ENCODE assay signal across 24 mouse cellular contexts in the genomic region with DNA sequence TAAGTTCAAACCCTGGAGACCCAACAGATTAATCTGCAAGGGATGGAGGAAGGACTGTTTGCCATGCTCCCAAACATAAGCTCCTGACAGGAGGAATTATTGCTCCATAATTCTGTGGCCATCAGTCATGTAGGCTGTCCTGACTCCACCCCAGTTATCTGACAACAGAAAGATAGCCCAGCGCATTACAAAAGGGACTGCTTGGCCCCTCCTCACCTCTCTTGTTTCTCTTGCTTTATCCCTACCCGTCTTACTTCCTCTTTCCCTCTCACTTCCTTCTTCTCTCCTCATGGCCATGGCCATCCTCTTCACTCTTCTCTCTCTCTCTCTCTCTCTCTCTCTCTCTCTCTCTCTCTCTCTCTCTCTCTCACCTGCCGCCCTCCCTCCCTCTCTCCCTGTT.
A peak's percentile ranks its signal among the peaks of the same experiment; 100 is the strongest.
DNase-seq lines count a peak whose midpoint lies in the region; ATAC-seq lines count a peak whose summit lies in the region.
"Had no signal": no experiment of that assay in that cellular context is flagged by ENCODE, and none has a peak within 500 bp of the region (broad histone marks: within the 10 kb centered on the region; RNA-seq: fewer than 3 reads in every experiment).

No protein-coding gene starts in this region.

- WGBS in forebrain, embryonic 15.5 days = 92% methylated on average over 3 of the region's 3 CpGs

- intact Hi-C loops in heart, postnatal 10 days (cut with DNase I) = no loop called here

- no peaks in the 10 kb centered on the region for H3K36me3 ChIP-seq in forebrain, embryonic 15.5 days
- H3K36me3 ChIP-seq: embryonic facial prominence, embryonic 13.5 days; embryonic facial prominence, embryonic 15.5 days; forebrain, embryonic 10.5 days; forebrain, embryonic 12.5 days had no signal

- no peaks in the 10 kb centered on the region for H3K4me1 ChIP-seq in forebrain, embryonic 15.5 days
- H3K4me1 ChIP-seq: embryonic facial prominence, embryonic 13.5 days; embryonic facial prominence, embryonic 15.5 days; forebrain, embryonic 10.5 days; forebrain, embryonic 12.5 days had no signal

- no peaks in the 10 kb centered on the region for H3K27me3 ChIP-seq in forebrain, embryonic 15.5 days
- H3K27me3 ChIP-seq: embryonic facial prominence, embryonic 13.5 days; embryonic facial prominence, embryonic 15.5 days; forebrain, embryonic 12.5 days had no signal

- H3K4me2 ChIP-seq in forebrain, embryonic 15.5 days (replicated peaks) = no peak overlapping the region
- H3K4me2 ChIP-seq: embryonic facial prominence, embryonic 13.5 days; embryonic facial prominence, embryonic 15.5 days; forebrain, embryonic 12.5 days had no signal

- DNase-seq in heart, adult 11 months = peak; percentile 74
- no peak for DNase-seq in heart, postnatal 10 days
- peak; percentile 59 for DNase-seq in MEL-GATA-1-ER (ENCODE audit: extremely low read depth, low read depth)
- no peak for DNase-seq in ovary, adult 18-20 months (ENCODE audit: low spot score)
- DNase-seq in kidney, postnatal 36 days = no peak
- DNase-seq: adrenal gland, adult 2 months; adrenal gland, postnatal 10 days; adrenal gland, postnatal 25 days; cerebellum, adult 11 months; cerebellum, adult 18-20 months; cerebellum, adult 8-10 months; cerebellum, adult 9-11 months; cerebellum, postnatal 14 days; cerebellum, postnatal 36 days; forebrain, postnatal 0 days had no signal

- H3K27ac ChIP-seq in forebrain, embryonic 15.5 days (replicated peaks) = no peak overlapping the region
- H3K27ac ChIP-seq: embryonic facial prominence, embryonic 13.5 days; embryonic facial prominence, embryonic 15.5 days; forebrain, embryonic 10.5 days; forebrain, embryonic 12.5 days had no signal

- H3K4me3 ChIP-seq in forebrain, embryonic 15.5 days = no peak overlapping the region
- H3K4me3 ChIP-seq: embryonic facial prominence, embryonic 13.5 days; embryonic facial prominence, embryonic 15.5 days; erythroblast, embryonic 14.5 days; forebrain, embryonic 10.5 days; forebrain, embryonic 12.5 days had no signal

- peak; percentile 97 for ATAC-seq in granulocyte monocyte progenitor cell, adult 5-6 weeks (replicated peaks; ENCODE audit: poor library complexity, severe bottlenecking)
- peak; percentile 98 for ATAC-seq in megakaryocyte progenitor cell, adult 5-6 weeks (replicated peaks; ENCODE audit: poor library complexity)
- ATAC-seq in forebrain, embryonic 15.5 days (replicated peaks) = no peak
- ATAC-seq: forebrain, embryonic 14.5 days; forebrain, postnatal 0 days had no signal

- H3K9ac ChIP-seq in forebrain, embryonic 15.5 days (replicated peaks) = no peak overlapping the region
- H3K9ac ChIP-seq: embryonic facial prominence, embryonic 13.5 days; embryonic facial prominence, embryonic 15.5 days; forebrain, embryonic 12.5 days; forebrain, postnatal 0 days had no signal

- no peaks in the 10 kb centered on the region for H3K9me3 ChIP-seq in forebrain, embryonic 15.5 days
- H3K9me3 ChIP-seq: embryonic facial prominence, embryonic 13.5 days; embryonic facial prominence, embryonic 15.5 days; forebrain, embryonic 10.5 days; forebrain, embryonic 12.5 days had no signal

Comparison
In these comparisons a context has a peak if more than half of its experiments do, and no peak if none do; other contexts are left out.
1. DNase-seq: peak in heart, adult 11 months (single experiment) and MEL-GATA-1-ER (single experiment); none in heart, postnatal 10 days (0 of 2), ovary, adult 18-20 months (single experiment) and kidney, postnatal 36 days (0 of 2).